Mouse (Mus musculus): ENCODE data around the gene Klf12. TPM values are rescaled to one million over a fixed set of nuclear protein-coding genes. Genes with fewer than 3 reads are reported as not detected.

Gene Klf12
- polyA plus RNA-seq, 2 experiments, result 2.8 to 3.2 TPM

GRCm38 (mm10) chr14:100316780-100317179 is 32.3 kb upstream of the Klf12 start:
- Histone ChIP-seq H3K36me3 (replicated peaks; ENCODE audit: control insufficient read depth, insufficient read depth, low read depth) (no peaks in the 10 kb centered on the region), H3K4me3 (ENCODE audit: insufficient read depth in 1 of 2, low read depth in 2 of 2, low read length in 2 of 2) (no peak overlapping the region), H3K4me2 (ENCODE audit: low read depth) (no peak overlapping the region), H3K9me3 (ENCODE audit: control insufficient read depth, low read length) (no peaks in the 10 kb centered on the region), H3K27me3 (ENCODE audit: control insufficient read depth, insufficient read depth, low read length) (no peaks in the 10 kb centered on the region), H3K9ac (replicated peaks) (no peak overlapping the region), H3K4me1 (replicated peaks; ENCODE audit: control insufficient read depth in 2 of 2, insufficient read depth in 2 of 2, low read length in 1 of 2) (no peaks in the 10 kb centered on the region), H3K27ac (no peak overlapping the region)
- 42% methylated on average over 4 of the region's 4 CpGs for WGBS (ENCODE audit: insufficient replicate concordance)
- DNase-seq (ENCODE audit: low read depth in 3 of 3, low spot score in 3 of 3) (no peak), ATAC-seq (ENCODE audit: insufficient read depth) (no peak)
- TF ChIP-seq EP300 (IDR thresholded peaks at IDR 0.05; ENCODE audit: low read depth), result no peak
- no peak for TF ChIP-seq CTCF (IDR thresholded peaks at IDR 0.05; ENCODE audit: low read depth)

- WGBS (ENCODE audit: insufficient replicate concordance), result 70% methylated on average over 4 of the region's 4 CpGs
- no peaks in the 10 kb centered on the region for H3K36me3 ChIP-seq (replicated peaks; ENCODE audit: control insufficient read depth, insufficient read depth, low read depth)
- H3K9ac ChIP-seq (replicated peaks), result no peak overlapping the region
These were observed 29.6 kb upstream of the Klf12 start for GRCm38 (mm10) chr14:100314099-100314498.

GRCm38 (mm10) chr14:100300905-100301304 is 16.4 kb upstream of the Klf12 start:
- H3K4me3 ChIP-seq (ENCODE audit: insufficient read depth in 1 of 2, low read depth in 2 of 2, low read length in 2 of 2), result no peak overlapping the region
- TF ChIP-seq CTCF (IDR thresholded peaks at IDR 0.05; ENCODE audit: low read depth) (no peak), EP300 (IDR thresholded peaks at IDR 0.05; ENCODE audit: low read depth) (no peak)

More at GRCm38 (mm10) chr14:100314099-100314498, 29.6 kb upstream of the Klf12 start:
- H3K27me3 ChIP-seq (ENCODE audit: control insufficient read depth, insufficient read depth, low read length), result no peaks in the 10 kb centered on the region
- no peak overlapping the region for H3K4me3 ChIP-seq (ENCODE audit: insufficient read depth in 1 of 2, low read depth in 2 of 2, low read length in 2 of 2)
- ATAC-seq (ENCODE audit: insufficient read depth) (no peak), DNase-seq (ENCODE audit: low read depth in 3 of 3, low spot score in 3 of 3) (no peak)
- no peaks in the 10 kb centered on the region for H3K4me1 ChIP-seq (replicated peaks; ENCODE audit: control insufficient read depth in 2 of 2, insufficient read depth in 2 of 2, low read length in 1 of 2)
- no peaks in the 10 kb centered on the region for H3K9me3 ChIP-seq (ENCODE audit: control insufficient read depth, low read length)
- H3K27ac ChIP-seq, result no peak overlapping the region
- TF ChIP-seq CTCF (IDR thresholded peaks at IDR 0.05; ENCODE audit: low read depth) (no peak), EP300 (IDR thresholded peaks at IDR 0.05; ENCODE audit: low read depth) (no peak)
- no peak overlapping the region for H3K4me2 ChIP-seq (ENCODE audit: low read depth)

GRCm38 (mm10) chr14:100298892-100299291 is 14.4 kb upstream of the Klf12 start:
- H3K27me3 ChIP-seq (ENCODE audit: control insufficient read depth, insufficient read depth, low read length), result no peaks in the 10 kb centered on the region
- no peak overlapping the region for H3K4me2 ChIP-seq (ENCODE audit: low read depth)
- no peaks in the 10 kb centered on the region for H3K36me3 ChIP-seq (replicated peaks; ENCODE audit: control insufficient read depth, insufficient read depth, low read depth)
- no peak for ATAC-seq (ENCODE audit: insufficient read depth)
- no peak overlapping the region for H3K4me3 ChIP-seq (ENCODE audit: insufficient read depth in 1 of 2, low read depth in 2 of 2, low read length in 2 of 2)
- DNase-seq (ENCODE audit: low read depth in 3 of 3, low spot score in 3 of 3), result no peak
- TF ChIP-seq EP300 (IDR thresholded peaks at IDR 0.05; ENCODE audit: low read depth) (no peak), CTCF (IDR thresholded peaks at IDR 0.05; ENCODE audit: low read depth) (no peak)
- no peaks in the 10 kb centered on the region for H3K4me1 ChIP-seq (replicated peaks; ENCODE audit: control insufficient read depth in 2 of 2, insufficient read depth in 2 of 2, low read length in 1 of 2)
- no peak overlapping the region for H3K27ac ChIP-seq
- 63% methylated on average over 6 of the region's 6 CpGs for WGBS (ENCODE audit: insufficient replicate concordance)
- no peak overlapping the region for H3K9ac ChIP-seq (replicated peaks)
- H3K9me3 ChIP-seq (ENCODE audit: control insufficient read depth, low read length), result no peaks in the 10 kb centered on the region

More at GRCm38 (mm10) chr14:100300905-100301304, 16.4 kb upstream of the Klf12 start:
- H3K36me3 ChIP-seq (replicated peaks; ENCODE audit: control insufficient read depth, insufficient read depth, low read depth), result no peaks in the 10 kb centered on the region
- no peak overlapping the region for H3K27ac ChIP-seq
- ATAC-seq (ENCODE audit: insufficient read depth) (no peak), DNase-seq (ENCODE audit: low read depth in 3 of 3, low spot score in 3 of 3) (no peak)
- no peaks in the 10 kb centered on the region for H3K27me3 ChIP-seq (ENCODE audit: control insufficient read depth, insufficient read depth, low read length)
- H3K9ac ChIP-seq (replicated peaks), result no peak overlapping the region
- H3K9me3 ChIP-seq (ENCODE audit: control insufficient read depth, low read length), result no peaks in the 10 kb centered on the region
- WGBS (ENCODE audit: insufficient replicate concordance), result 77% methylated on average over 1 of the region's 1 CpGs
- H3K4me1 ChIP-seq (replicated peaks; ENCODE audit: control insufficient read depth in 2 of 2, insufficient read depth in 2 of 2, low read length in 1 of 2), result no peaks in the 10 kb centered on the region
- H3K4me2 ChIP-seq (ENCODE audit: low read depth), result no peak overlapping the region

- no peak overlapping the region; the same call in 1 of the 2 replicates for H3K9ac ChIP-seq (replicated peaks)
- H3K4me3 ChIP-seq (ENCODE audit: insufficient read depth in 1 of 2, low read depth in 2 of 2, low read length in 2 of 2), result peak overlapping the region; percentile 45 to 47
- H3K27ac ChIP-seq, result no peak overlapping the region; the same call in 1 of the 2 replicates
- TF ChIP-seq EP300 (IDR thresholded peaks at IDR 0.05; ENCODE audit: low read depth) (no peak), CTCF (IDR thresholded peaks at IDR 0.05; ENCODE audit: low read depth) (no peak)
- ATAC-seq (ENCODE audit: insufficient read depth) (no peak), DNase-seq (ENCODE audit: low read depth in 3 of 3, low spot score in 3 of 3) (no peak)
- no peaks in the 10 kb centered on the region for H3K36me3 ChIP-seq (replicated peaks; ENCODE audit: control insufficient read depth, insufficient read depth, low read depth)
- H3K27me3 ChIP-seq (ENCODE audit: control insufficient read depth, insufficient read depth, low read length), result peaks cover 27% of the 10 kb centered on the region
- H3K4me1 ChIP-seq (replicated peaks; ENCODE audit: control insufficient read depth in 2 of 2, insufficient read depth in 2 of 2, low read length in 1 of 2), result no peaks in the 10 kb centered on the region; a peak in 1 of 4 replicates
- no peaks in the 10 kb centered on the region for H3K9me3 ChIP-seq (ENCODE audit: control insufficient read depth, low read length)
- peak overlapping the region; percentile 58 for H3K4me2 ChIP-seq (ENCODE audit: low read depth)
- 7% methylated on average over 19 of the region's 19 CpGs for WGBS (ENCODE audit: insufficient replicate concordance)
These were observed 2.2 kb upstream of the Klf12 start for GRCm38 (mm10) chr14:100286586-100287241.
